Mouse (Mus musculus): Measurements from ENCODE around the gene Ssbp4.

Gene Ssbp4

GRCm38 (mm10) chr8:70549412-70550184 is 59.1 kb downstream of the Ssbp4 start:
- no peak for DNase-seq

GRCm38 (mm10) chr8:70547762-70548161 is 60.9 kb downstream of the Ssbp4 start:
- DNase-seq, result no peak
